Mouse (Mus musculus) 3134 (cell line): Measurements from ENCODE around the gene Rprm.
A peak's percentile ranks its signal among the peaks of the same experiment; 100 is the strongest.

ENCODE experiments used
- DNase-seq: peaks from one replicate; pipeline ENCODE4 v3.0.0-alpha.2; 2011; ENCODE audit warnings: low spot score; ENCODE audit not compliant: insufficient read length; ENCODE audit errors: extremely low read depth

Gene Rprm

DNA sequence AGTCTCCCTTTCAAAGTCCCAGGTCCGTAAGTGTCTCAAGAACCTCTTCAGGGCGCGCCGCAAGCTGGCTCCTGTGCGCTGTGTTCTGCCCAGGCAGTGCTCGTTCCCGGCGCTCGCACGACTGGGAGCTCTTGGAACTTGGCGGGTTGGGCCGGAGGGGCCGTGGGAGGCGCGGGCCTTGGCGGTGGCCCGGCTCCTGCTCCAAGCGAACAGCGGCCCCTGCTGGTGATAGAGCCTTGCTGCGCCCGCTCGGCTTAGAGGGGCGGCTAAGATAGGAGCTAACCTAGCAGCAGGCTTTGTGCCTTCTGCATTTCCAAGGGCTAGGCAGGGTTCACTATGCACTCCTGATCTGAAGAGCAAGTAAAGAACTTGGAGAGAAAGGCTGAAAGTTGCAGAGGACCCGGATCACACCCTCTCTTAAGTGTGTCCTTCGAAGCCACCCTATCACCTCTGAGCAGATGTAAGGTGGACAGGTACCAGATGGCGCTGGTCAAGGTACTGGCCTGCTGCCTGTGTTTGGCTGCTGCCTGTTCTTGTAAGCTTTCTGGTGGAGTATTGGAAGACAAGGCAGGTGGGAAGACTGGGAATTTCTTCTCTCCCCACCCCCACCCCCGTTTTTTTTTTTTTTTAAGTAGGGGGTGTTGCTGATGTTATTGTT, at the start of gene Rprm:
Rprm (minus strand) TSS at position 123 of the 658 bp plus-strand sequence.
- DNase-seq: no peak

DNA sequence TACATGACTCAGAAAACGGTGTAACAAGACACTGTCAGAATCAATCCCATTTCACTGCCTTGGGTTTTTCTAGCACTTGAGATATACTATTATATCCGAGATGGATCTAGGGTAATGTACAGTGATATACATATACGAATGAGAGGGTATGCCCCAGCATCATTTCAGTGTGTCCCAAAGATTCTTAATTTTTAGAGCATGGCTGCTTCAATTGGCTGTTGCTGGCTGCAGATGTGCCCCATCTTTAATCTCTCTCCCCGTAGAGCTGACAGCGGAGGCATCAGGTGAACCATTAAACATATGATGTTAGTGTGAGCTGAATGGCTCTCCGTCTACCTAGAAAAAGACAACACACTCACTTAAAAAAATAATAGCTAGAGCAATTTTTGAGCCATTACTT, 34.0 kb upstream of the Rprm start:
- DNase-seq: no peak

DNA sequence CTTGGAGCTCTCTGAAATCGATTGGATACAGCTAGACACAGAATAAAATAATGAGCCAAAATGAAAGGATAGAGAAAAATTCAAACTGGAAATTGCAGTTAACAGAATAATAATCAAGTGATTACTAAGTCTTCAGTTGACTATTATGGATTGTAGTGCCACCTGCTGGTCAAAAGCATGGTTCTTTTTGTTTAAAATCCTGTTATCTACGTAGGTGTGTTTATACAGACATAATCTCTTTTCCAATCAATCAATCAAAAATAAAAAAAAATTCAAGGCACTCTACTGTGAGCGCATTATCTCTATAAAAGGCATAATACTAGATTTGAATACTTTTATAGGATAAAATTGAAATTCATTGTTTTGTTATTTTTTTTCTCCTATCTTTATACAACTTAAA, 33.5 kb upstream of the Rprm start:
- DNase-seq: no peak

DNA sequence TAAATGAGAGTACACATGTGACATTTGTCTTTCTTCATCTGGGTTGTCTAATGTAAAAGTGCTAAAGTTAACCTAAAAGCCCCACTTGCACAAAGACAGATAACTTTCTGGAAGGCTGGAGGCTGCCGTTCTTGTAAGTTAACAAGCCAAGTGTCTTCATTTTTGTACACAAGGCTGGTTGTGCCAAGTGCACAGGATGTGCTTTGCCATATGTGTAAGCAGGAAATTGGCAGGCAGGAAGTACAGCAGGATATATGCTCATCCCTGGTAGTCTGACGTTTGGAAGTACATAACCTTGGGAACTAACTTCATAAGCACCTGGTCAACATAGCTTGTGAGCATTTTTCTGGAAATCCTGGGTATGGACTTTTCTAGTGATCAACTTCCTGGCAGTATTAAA, 25.9 kb upstream of the Rprm start:
- DNase-seq: no peak

DNA sequence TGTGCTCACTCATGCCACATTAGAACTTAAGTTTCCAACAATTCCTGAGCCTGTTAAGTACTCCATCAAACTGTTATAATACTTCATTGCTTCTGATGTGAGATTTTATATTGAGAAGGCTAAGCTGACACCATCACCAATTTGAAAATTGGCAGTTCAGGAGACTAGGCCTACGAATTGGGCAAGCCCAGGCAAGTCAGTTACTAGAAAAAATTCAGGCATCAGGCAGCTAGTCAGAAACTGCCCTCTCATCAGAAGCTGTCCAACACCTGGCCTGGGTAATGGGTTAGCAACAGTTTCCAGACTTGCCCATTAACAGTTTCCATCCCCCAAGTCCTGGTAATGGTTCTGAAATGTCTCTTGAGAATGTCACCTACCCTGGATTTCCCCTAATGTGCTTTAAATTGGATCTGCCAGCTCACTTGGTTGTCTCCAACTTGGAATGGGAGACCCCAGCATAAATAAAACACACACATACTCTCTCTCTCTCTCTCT, 20.9 kb upstream of the Rprm start:
- DNase-seq: no peak

DNA sequence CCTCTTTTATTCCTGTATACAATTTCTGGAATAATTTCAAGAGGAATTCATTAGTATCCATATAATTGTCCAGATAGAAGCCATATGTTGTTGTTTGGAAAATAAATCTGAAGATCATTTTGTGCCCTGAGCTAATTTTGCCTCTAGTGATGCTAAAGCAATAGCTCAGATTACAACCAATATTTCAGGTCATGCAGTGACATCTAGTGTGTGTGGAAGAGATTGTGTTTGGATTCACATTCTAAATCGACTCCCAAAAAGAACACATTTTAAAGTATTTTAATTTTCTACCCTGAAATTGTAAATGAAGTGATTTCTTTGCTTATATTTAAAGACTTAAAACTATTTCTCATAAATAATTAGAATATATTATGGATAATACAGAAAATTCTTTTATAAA, 14.6 kb upstream of the Rprm start:
- no peak for DNase-seq

DNA sequence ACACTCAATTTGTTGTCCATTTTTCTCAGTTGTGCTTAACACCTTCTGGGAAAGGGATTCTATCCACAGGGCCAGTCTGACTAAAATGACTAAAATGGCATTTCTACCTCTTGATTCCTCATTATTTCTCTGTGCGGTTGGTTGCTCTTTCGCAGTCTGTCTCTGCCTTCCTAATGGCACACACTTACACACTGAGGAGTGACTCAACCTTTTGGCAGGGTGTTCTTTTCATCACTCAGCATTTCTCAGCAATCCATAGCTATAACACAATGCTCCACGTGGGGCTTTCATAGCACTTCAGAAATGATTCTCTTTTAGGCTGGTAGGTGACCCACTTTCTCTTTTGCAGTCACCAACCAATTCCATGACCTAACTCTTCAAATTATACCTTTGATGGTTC, 7.3 kb upstream of the Rprm start:
- no peak for DNase-seq

DNA sequence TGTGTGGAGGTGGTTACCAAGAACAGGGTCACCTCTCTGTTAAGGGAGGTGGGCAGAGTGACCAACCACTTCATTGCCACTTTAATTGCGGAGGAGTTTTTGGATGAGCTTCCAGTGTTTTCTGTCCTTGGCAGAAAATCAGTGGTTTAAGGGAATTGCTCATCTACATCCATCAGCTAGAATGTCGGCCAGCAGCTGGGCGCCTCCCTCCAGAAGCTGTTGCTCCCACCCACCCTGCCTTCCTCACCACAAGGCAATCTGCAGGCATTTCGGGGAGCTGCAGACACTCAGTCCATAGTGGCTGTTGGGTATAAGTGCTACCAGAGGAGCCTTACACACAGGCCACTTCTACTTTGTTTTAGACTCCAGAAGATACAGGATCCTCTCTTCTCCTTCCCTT, 902 bp upstream of the Rprm start:
- DNase-seq: peak; percentile 51

DNA sequence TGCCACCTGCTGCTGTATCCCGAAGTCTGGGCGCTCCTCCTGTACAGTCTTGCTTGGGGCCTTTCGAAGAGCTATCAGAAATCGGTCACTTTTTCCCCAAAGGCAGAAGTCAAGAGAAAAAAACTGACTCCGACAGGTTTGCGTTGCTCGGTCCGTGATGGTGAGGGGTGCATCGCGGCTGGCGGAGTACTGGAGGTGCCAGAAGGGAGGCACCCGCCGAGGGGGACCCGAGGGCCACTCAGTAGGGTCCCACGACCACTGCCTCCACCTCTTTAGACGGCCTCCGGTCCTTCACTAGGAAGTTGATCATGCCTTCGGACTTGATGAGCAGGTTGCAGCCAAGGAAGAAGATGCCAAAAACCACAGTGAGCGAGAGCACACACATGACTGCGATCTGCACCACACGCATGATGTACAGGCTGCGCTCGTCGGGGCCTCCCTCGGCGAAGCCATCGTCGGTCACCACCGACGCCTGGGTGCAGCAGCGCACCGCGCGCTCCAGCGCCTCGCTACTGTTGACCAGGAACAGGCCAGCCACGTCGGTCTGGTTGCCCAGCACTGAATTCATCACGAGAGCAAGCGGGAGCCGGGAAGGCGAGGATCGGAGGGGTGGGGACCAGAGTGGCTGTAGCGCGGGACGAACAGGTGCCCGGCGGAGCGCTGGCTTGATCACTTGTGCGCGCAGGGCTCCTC, 469 bp downstream of the Rprm start:
- no peak for DNase-seq

DNA sequence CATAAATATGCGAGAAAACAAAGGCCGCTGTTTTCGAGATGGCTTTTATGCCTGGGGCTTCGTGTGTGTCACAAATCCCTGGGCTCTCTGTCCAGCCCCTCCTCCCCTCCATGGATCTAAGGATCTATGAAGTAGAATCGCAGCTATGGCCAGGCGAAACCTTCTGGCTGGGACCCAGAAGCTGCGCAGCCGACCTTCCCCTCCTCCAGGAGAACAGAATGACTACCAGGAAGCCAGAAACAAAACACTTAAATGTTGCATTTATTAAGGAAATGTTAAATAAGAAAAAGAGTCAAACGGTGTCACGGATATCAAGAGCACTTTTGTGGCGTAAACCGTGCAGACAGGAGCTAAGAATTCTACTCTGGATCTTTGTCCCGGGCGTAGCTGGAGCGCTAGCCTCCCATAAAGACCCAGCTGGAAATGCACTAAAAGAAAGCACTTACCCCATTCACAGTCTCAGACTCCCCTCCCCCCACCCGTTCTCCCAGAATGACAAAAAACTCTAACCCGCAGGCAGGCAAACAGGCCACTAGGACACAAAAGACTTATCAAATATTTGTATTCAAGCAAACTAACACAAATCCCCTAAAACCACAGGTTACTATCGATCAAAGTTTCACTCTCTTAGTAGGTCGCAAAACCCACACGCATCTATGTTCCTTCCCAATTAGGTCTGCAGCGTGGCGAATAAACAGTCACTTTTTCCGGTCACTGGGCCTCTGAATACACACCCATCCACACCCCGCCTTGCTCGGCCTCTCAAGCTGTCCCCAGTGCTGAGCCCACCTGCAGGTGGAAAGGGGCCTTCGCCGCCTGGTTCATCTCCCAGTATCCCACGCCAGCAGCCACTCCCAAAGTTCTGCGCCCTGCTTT, 1.3 kb downstream of the Rprm start:
- DNase-seq: no peak

DNA sequence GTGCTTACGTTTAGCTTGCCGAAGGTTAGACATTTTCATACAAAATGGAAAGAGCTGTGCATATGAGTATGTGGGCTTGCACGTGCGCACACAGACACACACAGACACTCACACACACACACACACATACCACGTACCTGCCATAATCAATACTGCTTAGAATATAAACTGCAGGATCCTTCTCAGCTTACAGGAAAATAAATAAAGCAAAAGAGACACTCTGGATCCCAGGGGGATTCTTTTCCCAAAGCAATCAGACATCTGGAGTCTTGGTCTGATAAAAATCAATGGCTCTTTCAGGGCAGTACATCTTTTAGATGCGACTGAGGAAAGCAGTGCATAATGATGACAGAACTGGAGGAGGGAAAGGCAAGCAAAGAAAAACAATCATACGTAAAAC, 6.4 kb downstream of the Rprm start:
- DNase-seq: no peak

DNA sequence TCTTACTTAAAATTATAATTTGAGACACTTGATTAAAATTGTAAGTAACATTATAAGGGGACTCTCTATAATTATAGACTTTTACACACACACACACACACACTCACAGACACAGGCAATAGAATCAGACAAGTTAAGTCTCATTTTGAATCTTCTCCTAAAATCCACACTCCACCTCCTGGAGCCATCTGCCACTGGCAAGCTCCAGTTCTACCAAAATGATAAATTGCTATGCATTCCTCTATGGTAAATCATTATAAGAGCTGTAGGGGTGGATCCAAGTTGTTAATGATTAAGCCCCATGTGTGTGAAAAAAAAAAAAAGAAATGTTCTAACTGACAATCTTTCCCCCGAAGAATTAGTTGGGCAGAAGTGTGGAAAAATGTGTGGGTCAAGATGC, 13.8 kb downstream of the Rprm start:
- no peak for DNase-seq

DNA sequence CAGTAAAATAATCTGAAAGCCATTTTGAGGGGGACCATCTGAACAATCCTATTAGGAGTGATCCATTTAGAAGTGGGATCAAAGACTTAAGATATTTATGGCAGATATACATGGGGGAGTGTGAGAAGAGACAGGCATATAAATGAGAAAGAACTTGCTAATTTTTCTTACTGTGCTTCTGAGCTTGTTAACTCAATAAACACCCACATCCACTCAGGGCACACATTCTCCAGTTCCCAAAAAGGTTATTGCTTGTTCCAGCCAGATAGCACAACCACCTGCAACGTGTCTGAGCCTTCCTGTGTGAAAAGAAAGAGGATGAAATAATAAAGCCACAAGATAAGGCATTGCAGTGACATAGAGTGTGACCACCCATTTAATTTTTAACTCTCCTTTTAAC, 22.9 kb downstream of the Rprm start:
- DNase-seq: no peak

DNA sequence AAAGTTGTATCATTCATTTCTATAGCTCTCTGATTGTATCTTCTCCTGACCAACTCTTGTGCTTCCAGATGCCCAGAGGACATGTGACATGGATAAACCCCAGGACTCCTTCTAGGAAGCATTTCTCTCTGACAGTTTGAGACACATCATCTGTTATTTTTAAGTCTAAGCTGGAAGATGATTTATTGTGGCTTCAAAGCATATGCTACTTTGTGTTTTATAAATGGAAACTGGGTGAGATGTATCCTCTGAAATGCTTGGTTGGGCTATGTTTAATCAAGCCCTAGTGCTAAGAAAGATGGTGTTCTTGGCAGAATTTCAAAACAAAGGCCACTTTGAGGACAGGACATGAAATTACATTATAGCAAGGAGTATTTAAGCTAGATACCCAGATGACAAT, 24.3 kb downstream of the Rprm start:
- no peak for DNase-seq
